Mouse (Mus musculus) adrenal gland, postnatal 14 days (tissue): ENCODE data around the gene Taar8a. TPM values are rescaled to one million over a fixed set of nuclear protein-coding genes. Genes with fewer than 3 reads are reported as not detected.
"Not testable (repeated sequence)": the region's sequence is repeated elsewhere in the genome, so short reads cannot be mapped to it uniquely, and the experiment has no call there.

Experiments
- DNase-seq: peaks from one replicate; pipeline ENCODE4 v3.0.0; 2021; ENCODE audit warnings: mixed read lengths
- long read RNA-seq, 2 experiments: library from polyadenylated mRNA; stranded (forward); transcript quantifications; one replicate each; pipeline ENCODE4 v2.0.0; 2021
- total RNA-seq: library from RNA; stranded (reverse); gene quantifications from 2 replicates; pipeline ENCODE4 v1.2.3, GENCODE M21; 2021

Taar8a gene
- not detected in 2 replicates for total RNA-seq
- long read RNA-seq, experiment 1: 0 reads
- long read RNA-seq, experiment 2: 0 reads

GRCm38 (mm10) chr10:24076200-24076599, at the start of gene Taar8a:
TSS of gene Taar8a (plus strand) at chr10:24076500.
- not testable (repeated sequence) for DNase-seq

DNA sequence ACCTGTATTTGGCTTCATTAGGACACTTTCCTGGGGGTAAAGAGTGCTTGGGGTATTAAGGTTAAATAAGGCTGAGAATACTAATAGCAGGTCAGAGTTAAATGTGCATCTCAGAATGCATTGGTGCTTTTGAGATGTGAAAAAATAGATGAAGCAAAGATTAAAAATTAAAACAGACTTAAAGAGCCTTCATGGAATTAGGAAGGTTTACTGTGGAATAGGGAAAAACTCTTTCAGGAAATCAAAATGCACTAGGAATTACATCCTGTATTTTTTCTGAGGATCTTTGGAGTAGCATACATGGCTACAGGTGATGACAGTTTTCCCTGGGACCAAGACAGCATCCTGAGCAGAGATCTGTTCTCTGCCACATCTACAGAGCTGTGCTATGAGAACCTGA, 49.4 kb upstream of the Taar8a start, which contains the start of gene Taar7d:
Taar7d (plus strand) TSS at position 301 of the 400 bp plus-strand sequence.
- DNase-seq: no peak

GRCm38 (mm10) chr10:24031347-24031746, 45.0 kb upstream of the Taar8a start:
- no peak for DNase-seq

- DNase-seq: no peak
Measured at GRCm38 (mm10) chr10:24037314-24037713, 39.0 kb upstream of the Taar8a start, which contains the start of gene Taar7e. TSS of gene Taar7e (plus strand) at chr10:24037614.

DNA sequence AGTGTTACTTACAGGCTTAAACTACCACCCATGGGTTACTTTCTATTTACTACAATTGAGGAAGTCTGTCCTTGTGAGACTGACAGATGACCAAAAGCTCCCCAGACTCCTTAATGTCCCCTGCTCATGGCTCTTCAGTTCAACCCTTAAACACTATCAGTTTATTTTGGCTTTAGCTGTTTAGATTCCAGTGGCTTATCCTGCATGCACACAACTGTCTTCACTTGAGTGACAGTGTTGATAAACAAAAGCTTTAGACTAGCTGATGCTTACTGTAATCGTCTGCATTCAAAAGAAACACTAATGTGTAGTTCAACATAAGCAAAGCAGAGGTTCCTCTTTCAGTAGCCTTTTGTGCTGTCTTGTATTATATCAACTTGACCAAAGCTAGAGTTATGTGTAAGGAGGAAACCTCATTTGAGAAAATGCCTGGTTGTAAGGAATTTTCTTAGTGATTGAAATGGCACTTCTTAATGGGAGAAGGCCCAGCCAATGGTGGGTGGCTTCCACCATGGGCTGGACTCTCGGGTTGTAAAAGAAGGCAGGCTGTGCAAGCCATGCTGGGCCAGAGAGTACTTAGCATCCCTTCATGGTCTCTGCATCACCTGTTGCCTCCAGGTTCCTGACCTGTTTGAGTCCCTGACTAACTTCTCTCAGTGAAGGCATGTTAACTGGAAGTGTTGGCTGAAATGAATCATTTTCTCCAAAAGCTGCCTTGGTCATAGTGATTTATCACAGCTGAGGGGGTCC, 36.0 kb upstream of the Taar8a start:
- no peak for DNase-seq

GRCm38 (mm10) chr10:24049210-24049609, 27.1 kb upstream of the Taar8a start, which contains the start of gene Taar7f:
TSS of gene Taar7f (plus strand) at chr10:24049510.
- no peak for DNase-seq

DNA sequence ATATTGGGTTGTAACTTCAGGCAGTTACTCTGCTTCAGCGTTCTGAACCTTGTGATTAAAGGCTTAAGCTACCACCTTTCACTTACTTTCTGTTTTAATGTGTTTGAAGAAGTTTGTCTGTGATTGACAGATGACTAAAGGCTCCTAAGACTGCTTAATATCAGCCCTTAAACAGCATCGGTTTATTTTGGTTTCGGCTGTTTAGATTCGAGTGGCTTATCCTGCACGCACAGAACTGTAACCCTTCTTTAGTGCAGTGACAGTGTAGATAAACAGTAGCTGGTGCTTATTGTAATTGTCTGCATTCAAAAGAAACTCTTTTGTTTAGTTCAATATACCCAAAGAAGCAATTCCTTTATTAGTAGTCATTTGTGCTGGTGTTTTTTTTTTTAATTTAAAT, 24.3 kb upstream of the Taar8a start:
- no peak for DNase-seq

- DNase-seq: no peak
Measured at GRCm38 (mm10) chr10:24058986-24059385, 17.3 kb upstream of the Taar8a start.

GRCm38 (mm10) chr10:24074751-24075150, 1.5 kb upstream of the Taar8a start:
- not testable (repeated sequence) for DNase-seq

- peak; percentile 62 for DNase-seq
Measured at GRCm38 (mm10) chr10:24080166-24080565, 3.9 kb downstream of the Taar8a start.

DNA sequence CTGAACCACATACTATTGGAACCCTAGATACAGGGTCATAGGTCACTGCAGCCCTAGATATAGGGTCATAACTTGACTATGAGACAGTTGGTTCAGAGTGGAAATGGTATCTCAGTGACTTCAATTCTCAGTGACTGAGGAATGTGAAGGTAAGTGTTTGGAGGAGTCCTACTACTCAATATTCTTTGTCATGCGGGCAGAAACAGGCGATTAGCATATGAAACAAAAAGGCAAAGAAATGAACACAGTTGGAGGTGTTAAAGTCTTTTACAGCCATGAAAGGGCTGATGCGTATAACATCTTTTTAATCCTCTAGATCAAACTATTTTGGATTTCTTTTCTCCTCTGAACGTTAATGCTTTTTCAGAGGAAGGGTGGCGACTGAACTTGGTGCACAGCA, 9.6 kb downstream of the Taar8a start:
- DNase-seq: no peak

DNA sequence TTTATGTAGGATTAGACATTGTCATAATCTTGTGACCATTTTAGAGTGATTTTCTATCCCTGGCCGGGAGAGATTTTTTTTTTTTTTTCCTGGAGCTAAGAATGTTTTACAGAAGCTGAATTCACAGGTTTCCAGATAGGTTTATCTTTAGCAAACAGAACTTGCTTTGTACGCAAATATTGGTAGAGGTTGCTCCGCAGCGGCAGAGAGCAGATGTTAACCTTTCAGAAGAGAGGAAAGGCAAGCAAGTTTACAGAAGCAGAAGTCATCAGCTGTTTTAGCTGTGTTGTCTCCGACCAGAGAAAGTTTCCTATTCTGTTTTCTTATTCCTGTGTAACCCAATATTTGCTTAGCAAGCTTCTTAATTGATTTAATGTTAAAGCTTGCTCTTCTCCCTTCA, 10.3 kb downstream of the Taar8a start:
- DNase-seq: no peak

- no peak for DNase-seq
Measured at GRCm38 (mm10) chr10:24087168-24087567, 10.9 kb downstream of the Taar8a start.

DNA sequence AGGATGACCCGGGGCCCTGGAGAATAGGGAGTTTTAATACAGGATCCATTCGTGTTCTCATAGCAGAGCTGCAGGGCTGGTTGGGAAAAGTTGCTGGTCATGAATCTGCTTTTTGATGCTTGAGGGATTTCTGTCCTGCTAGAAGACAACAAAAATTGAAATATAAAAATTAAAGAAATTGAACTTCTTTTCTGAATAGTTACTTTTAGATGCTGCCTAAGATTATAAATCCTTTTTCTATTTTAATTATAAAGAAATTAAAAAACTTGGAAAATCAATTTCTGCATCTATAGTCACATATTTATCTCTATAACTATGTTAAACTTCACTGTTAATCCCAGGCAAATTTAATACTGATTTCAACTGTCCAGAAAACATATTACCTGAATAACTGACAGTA, 15.9 kb downstream of the Taar8a start, which contains the start of gene Taar8b:
Taar8b (minus strand) TSS at position 101 of the 400 bp plus-strand sequence.
- DNase-seq: no peak

- not testable (repeated sequence) for DNase-seq
Measured at GRCm38 (mm10) chr10:24097010-24097409, 20.7 kb downstream of the Taar8a start.

- DNase-seq: not testable (repeated sequence)
Measured at GRCm38 (mm10) chr10:24101812-24102211, 25.5 kb downstream of the Taar8a start, which contains the start of gene Taar8c. TSS of gene Taar8c (minus strand) at chr10:24101912.

- not testable (repeated sequence) for DNase-seq
Measured at GRCm38 (mm10) chr10:24103299-24103698, 27.0 kb downstream of the Taar8a start.

GRCm38 (mm10) chr10:24107747-24108146, 31.4 kb downstream of the Taar8a start:
- DNase-seq: no peak

DNA sequence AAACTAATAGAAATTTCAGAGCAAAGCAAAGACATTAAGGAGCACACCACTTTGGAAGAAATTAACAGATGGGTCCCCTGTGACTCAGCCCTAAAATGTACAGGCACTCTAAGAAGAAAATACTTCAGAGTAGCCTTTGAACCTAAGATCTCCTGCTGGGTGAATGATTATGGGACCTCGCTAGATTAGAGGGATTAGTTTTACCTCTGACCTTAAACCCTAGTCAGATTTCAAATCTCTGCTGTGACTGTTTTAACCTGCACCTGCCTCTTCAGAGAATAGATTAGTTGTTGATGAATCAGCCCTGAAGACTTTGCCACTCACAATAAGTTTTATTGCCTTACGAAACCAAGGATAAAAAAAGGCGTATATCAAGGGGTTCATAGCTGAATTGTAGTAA, 31.9 kb downstream of the Taar8a start:
- DNase-seq: no peak

DNA sequence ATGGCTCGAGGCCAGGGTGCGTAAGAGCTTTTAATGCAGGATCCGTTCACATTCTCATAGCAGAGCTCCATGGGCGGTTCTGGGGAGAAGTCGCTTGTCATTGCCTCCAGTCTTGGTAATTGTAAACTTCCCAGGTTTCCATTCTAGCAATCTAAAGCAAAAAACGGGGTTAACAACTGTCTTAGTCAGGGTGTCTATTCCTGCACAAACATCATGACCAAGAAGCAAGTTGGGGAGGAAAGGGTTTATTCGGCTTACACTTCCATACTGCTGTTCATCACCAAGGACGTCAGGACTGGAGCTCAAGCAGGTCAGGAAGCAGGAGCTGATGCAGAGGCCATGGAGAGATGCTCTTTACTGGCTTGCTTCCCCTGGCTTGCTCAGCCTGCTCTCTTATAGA, 33.1 kb downstream of the Taar8a start, which contains the start of gene Taar9:
Taar9 (minus strand) TSS at position 101 of the 400 bp plus-strand sequence.
- not testable (repeated sequence) for DNase-seq

DNA sequence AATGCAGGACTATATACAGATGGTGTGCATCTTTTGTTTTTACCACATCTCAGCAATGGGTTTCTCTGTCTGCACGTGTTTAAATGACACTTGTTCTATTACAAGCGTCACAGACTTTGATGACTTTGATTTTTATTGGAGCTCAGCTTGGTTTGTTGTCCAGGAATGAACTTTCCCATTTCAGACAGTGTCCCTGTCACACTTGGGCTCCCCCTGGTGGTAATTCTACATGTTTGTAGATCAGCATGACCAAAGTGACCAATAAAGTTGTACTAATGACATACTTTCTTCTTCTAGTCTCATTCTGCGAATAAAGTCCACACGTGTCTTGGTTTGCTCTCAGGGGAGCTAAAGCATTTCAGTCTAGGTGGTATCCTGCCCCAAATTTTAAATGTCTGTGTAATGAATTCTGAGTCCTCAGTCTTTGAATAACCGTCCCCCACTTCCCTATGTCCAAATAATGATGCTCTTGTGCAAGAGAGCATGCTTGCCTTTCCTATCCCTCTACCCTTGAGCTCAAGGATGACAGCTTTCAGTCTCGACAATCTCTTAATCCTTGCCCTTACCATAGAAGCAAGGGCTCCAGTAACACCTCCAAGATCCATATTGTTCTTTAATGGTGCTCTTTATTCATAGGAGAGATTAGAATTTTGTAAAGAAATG, 34.9 kb downstream of the Taar8a start:
- DNase-seq: peak; percentile 79
